Mouse (Mus musculus) lung, postnatal 0 days (tissue): ENCODE data around the gene Efhd1.

Source experiments
- CTCF ChIP-seq: IDR thresholded peaks from 2 replicates; pipeline ENCODE4 v1.5.1; 2016; ENCODE audit warnings: antibody characterized with exemption, mild to moderate bottlenecking
- EP300 ChIP-seq: IDR thresholded peaks from 2 replicates; pipeline ENCODE4 v1.6.1; 2016; ENCODE audit warnings: antibody characterized with exemption, mild to moderate bottlenecking, control low read depth

GRCm38 (mm10) chr1:87297346-87297925, 33.3 kb downstream of the Efhd1 start:
- no peak for TF ChIP-seq EP300
- TF ChIP-seq CTCF = no peak
